In the genomic region with DNA sequence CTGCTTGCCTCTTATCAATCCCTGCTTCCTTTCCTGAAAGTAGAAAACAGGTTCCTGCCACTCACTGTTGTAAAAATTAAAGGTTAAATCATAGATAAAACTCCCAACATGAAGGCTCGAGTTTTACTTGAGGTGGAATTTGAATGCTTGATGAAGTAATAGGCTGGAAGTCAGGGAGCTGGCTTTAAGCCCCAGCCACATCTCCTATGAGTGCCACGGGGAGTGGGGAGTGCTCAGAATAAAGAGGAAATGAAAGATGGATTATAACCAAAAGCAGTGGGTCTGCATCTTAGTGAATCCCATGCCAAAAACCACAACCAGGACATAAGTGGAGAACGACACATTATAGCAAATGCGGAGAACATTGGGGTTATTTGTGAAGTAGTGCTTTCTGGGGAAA, we compare ENCODE assay signal across 26 mouse cellular contexts. TPM values are rescaled to one million over a fixed set of nuclear protein-coding genes. Genes with fewer than 3 reads are reported as not detected.
DNase-seq lines count a peak whose midpoint lies in the region; ATAC-seq and TF ChIP-seq lines count a peak whose summit lies in the region.
"Had no signal": no experiment of that assay in that cellular context is flagged by ENCODE, and none has a peak within 500 bp of the region (broad histone marks: within the 10 kb centered on the region; RNA-seq: fewer than 3 reads in every experiment).

No protein-coding gene starts in this region.

- DNase-seq in gastrocnemius, adult 18-20 months (ENCODE audit: low spot score): peak; percentile 18
- DNase-seq in gastrocnemius, postnatal 36 days: no peak
- no peak for DNase-seq in hindbrain, embryonic 10.5 days (ENCODE audit: low spot score)
- no peak for DNase-seq in hindbrain, embryonic 14.5 days (ENCODE audit: low spot score)
- no peak for DNase-seq in forebrain, embryonic 11.5 days (ENCODE audit: low spot score)
- DNase-seq in urinary bladder, postnatal 4 days (ENCODE audit: low spot score in 2 of 2): no peak
- DNase-seq: cerebellum, adult 18-20 months; cerebellum, postnatal 25 days; kidney, adult 9 months; kidney, postnatal 25 days; left cerebral cortex, postnatal 4 days; thymus, postnatal 14 days had no signal

- no peaks in the 10 kb centered on the region for H3K9me3 ChIP-seq in hindbrain, embryonic 10.5 days
- no peaks in the 10 kb centered on the region for H3K9me3 ChIP-seq in hindbrain, embryonic 14.5 days (ENCODE audit: control insufficient read depth, low read length)
- no peaks in the 10 kb centered on the region for H3K9me3 ChIP-seq in forebrain, embryonic 11.5 days (ENCODE audit: control insufficient read depth, low read length)
- H3K9me3 ChIP-seq: G1E; neural tube, embryonic 13.5 days had no signal

- no peaks in the 10 kb centered on the region for H3K36me3 ChIP-seq in hindbrain, embryonic 10.5 days
- no peaks in the 10 kb centered on the region for H3K36me3 ChIP-seq in hindbrain, embryonic 14.5 days (replicated peaks; ENCODE audit: control insufficient read depth, insufficient read depth)
- H3K36me3 ChIP-seq in myocyte (ENCODE audit: control insufficient read depth, insufficient read depth): no peaks in the 10 kb centered on the region
- H3K36me3 ChIP-seq in forebrain, embryonic 11.5 days (ENCODE audit: control insufficient read depth, insufficient read depth, low read length): no peaks in the 10 kb centered on the region
- H3K36me3 ChIP-seq: G1E; neural tube, embryonic 13.5 days had no signal

- H3K9ac ChIP-seq in hindbrain, embryonic 14.5 days: no peak overlapping the region
- H3K9ac ChIP-seq in forebrain, embryonic 11.5 days (ENCODE audit: low read length): no peak overlapping the region
- H3K9ac ChIP-seq: liver, embryonic 14.5 days; neural tube, embryonic 13.5 days had no signal

- no peak for TF ChIP-seq POLR2A in myocyte (IDR thresholded peaks at IDR 0.05; ENCODE audit: insufficient read length, low read depth)

- H3K4me3 ChIP-seq in hindbrain, embryonic 10.5 days: no peak overlapping the region
- H3K4me3 ChIP-seq in hindbrain, embryonic 14.5 days (replicated peaks; ENCODE audit: low read length): no peak overlapping the region
- no peak overlapping the region for H3K4me3 ChIP-seq in myocyte
- no peak overlapping the region for H3K4me3 ChIP-seq in forebrain, embryonic 11.5 days (ENCODE audit: low read depth, low read length)
- H3K4me3 ChIP-seq: neural tube, embryonic 13.5 days had no signal

- intact Hi-C loops in gastrocnemius, postnatal 36 days (cut with DNase I): no loop called here

- H3ac ChIP-seq in myocyte (ENCODE audit: control insufficient read depth, insufficient read length): no peak overlapping the region

- 78% methylated on average over 4 of the region's 4 CpGs for whole genome bisulfite sequencing in hindbrain, embryonic 10.5 days
- WGBS in hindbrain, embryonic 14.5 days: 80% methylated on average over 4 of the region's 4 CpGs
- 71% methylated on average over 4 of the region's 4 CpGs for WGBS in forebrain, embryonic 11.5 days

- ATAC-seq in hindbrain, embryonic 14.5 days (ENCODE audit: low FRiP score): no peak
- peak; percentile 55 for ATAC-seq in granulocyte monocyte progenitor cell, adult 5-6 weeks (replicated peaks; ENCODE audit: poor library complexity, severe bottlenecking)
- ATAC-seq in forebrain, embryonic 11.5 days (replicated peaks; ENCODE audit: low FRiP score): no peak
- ATAC-seq: forebrain, embryonic 16.5 days had no signal

- no peak overlapping the region for H3K4me2 ChIP-seq in hindbrain, embryonic 14.5 days (replicated peaks)
- peak overlapping the region; percentile 71 for H3K4me2 ChIP-seq in myocyte (ENCODE audit: low read depth)
- no peak overlapping the region for H3K4me2 ChIP-seq in forebrain, embryonic 11.5 days (ENCODE audit: low read depth, low read length, severe bottlenecking)
- H3K4me2 ChIP-seq: midbrain, embryonic 11.5 days; neural tube, embryonic 13.5 days had no signal

- H3K4me1 ChIP-seq in hindbrain, embryonic 10.5 days (replicated peaks): peaks cover 19% of the 10 kb centered on the region
- H3K4me1 ChIP-seq in hindbrain, embryonic 14.5 days (replicated peaks; ENCODE audit: control insufficient read depth, insufficient read depth, low read length): peaks cover 10% of the 10 kb centered on the region; the same call in 1 of the 2 replicates
- H3K4me1 ChIP-seq in forebrain, embryonic 11.5 days (replicated peaks; ENCODE audit: control insufficient read depth, insufficient read depth, low read length): no peaks in the 10 kb centered on the region; the same call in 1 of the 2 replicates

- 0 out of 2 replicates have a peak overlapping the region, but pooled peaks have one; percentile 19 for H3K27ac ChIP-seq in hindbrain, embryonic 10.5 days
- H3K27ac ChIP-seq in hindbrain, embryonic 14.5 days: no peak overlapping the region
- no peak overlapping the region for H3K27ac ChIP-seq in forebrain, embryonic 11.5 days (ENCODE audit: low read depth, low read length)
- H3K27ac ChIP-seq: liver, embryonic 14.5 days; macrophage; neural tube, embryonic 13.5 days had no signal

- H3K79me2 ChIP-seq in myocyte (ENCODE audit: control insufficient read depth, insufficient read depth): peaks cover 7% of the 10 kb centered on the region

- no peaks in the 10 kb centered on the region for H3K27me3 ChIP-seq in hindbrain, embryonic 10.5 days (ENCODE audit: insufficient read depth, poor library complexity, severe bottlenecking)
- H3K27me3 ChIP-seq in hindbrain, embryonic 14.5 days (ENCODE audit: control insufficient read depth, insufficient read depth, low read length): no peaks in the 10 kb centered on the region
- no peaks in the 10 kb centered on the region for H3K27me3 ChIP-seq in myocyte (ENCODE audit: control insufficient read depth, insufficient read depth, insufficient read length)
- H3K27me3 ChIP-seq in forebrain, embryonic 11.5 days (ENCODE audit: control insufficient read depth, insufficient read depth, low read length): no peaks in the 10 kb centered on the region
- H3K27me3 ChIP-seq: neural tube, embryonic 13.5 days had no signal

TF ChIP-seq in myocyte, 11 proteins besides CTCF, POLR2A, EP300 and RAD21:
- TF ChIP-seq E2F4 (IDR thresholded peaks at IDR 0.05; ENCODE audit: insufficient read depth) (no peak), MYOD1 (IDR thresholded peaks at IDR 0.05; ENCODE audit: control insufficient read depth in 1 of 3, insufficient read length in 2 of 3, low read depth in 2 of 3) (no peak), CEBPB (IDR thresholded peaks at IDR 0.05; ENCODE audit: insufficient read depth, poor library complexity, severe bottlenecking) (no peak), MAX (IDR thresholded peaks at IDR 0.05; ENCODE audit: low read depth) (no peak), SRF (IDR thresholded peaks at IDR 0.05; ENCODE audit: control insufficient read depth, insufficient read length, low read depth) (no peak), POLR2AphosphoS2 (IDR thresholded peaks at IDR 0.05; ENCODE audit: insufficient read length, low read depth) (no peak), USF1 (IDR thresholded peaks at IDR 0.05; ENCODE audit: low read depth) (no peak), TCF3 (IDR thresholded peaks at IDR 0.05; ENCODE audit: insufficient read length, low read depth) (no peak), REST (IDR thresholded peaks at IDR 0.05; ENCODE audit: insufficient read depth, insufficient read length) (no peak), TCF12 (IDR thresholded peaks at IDR 0.05; ENCODE audit: insufficient read depth, poor library complexity, severe bottlenecking) (no peak), MYOG (IDR thresholded peaks at IDR 0.05; ENCODE audit: control insufficient read depth in 1 of 3, insufficient read depth in 1 of 3, insufficient read length in 2 of 3, low read depth in 2 of 3) (no peak)
TF ChIP-seq in myocyte: peak in this region for 0.

RNA-seq across cellular contexts. Expression of gene Gucy2d, which starts 24.2 kb away (rescaled TPM):
- under 1 TPM in 1 of 2 experiments, not detected in 1; 0.19 TPM for total RNA-seq in gastrocnemius, adult 18-20 months (2021)
- under 1 TPM; 0.26 to 0.37 TPM for total RNA-seq in gastrocnemius, postnatal 36 days (2021)
- polyA plus RNA-seq in hindbrain, embryonic 10.5 days (2016; fragmentation: Nextera tagmentation; extraction: Ambion mirVana): not detected in 2 replicates
- polyA plus RNA-seq in hindbrain, embryonic 14.5 days (2014; fragmentation: Nextera tagmentation; extraction: Ambion mirVana): 0.19 and 0.39 TPM in 2 replicates
- total RNA-seq in granulocyte monocyte progenitor cell, adult 5-6 weeks (2014; fragmentation: Nextera tagmentation): not detected in 2 replicates
- total RNA-seq in granulocyte monocyte progenitor cell, adult 5-6 weeks (2017): not detected in 2 replicates
- not detected for polyA plus RNA-seq in myocyte (2012; fragmentation: generic; extraction: Trizol)
- not detected in 2 replicates for polyA plus RNA-seq in forebrain, embryonic 11.5 days (2014; fragmentation: Nextera tagmentation; extraction: Ambion mirVana)
- total RNA-seq: adrenal gland, postnatal 14 days; left cerebral cortex, adult 18-20 months had no signal
- polyA plus RNA-seq: embryonic facial prominence, embryonic 11.5 days; forebrain, embryonic 16.5 days; G1E; hindbrain, embryonic 11.5 days; liver, embryonic 14.5 days; lung, embryonic 16.5 days; macrophage; midbrain, embryonic 11.5 days; neural tube, embryonic 13.5 days; small intestine, adult 2 months had no signal

RNA-seq across cellular contexts. Expression of gene Tsku, which starts 54.9 kb away (rescaled TPM):
- total RNA-seq in gastrocnemius, adult 18-20 months (2021): 1 to 10 TPM; 1.1 to 1.7 TPM
- total RNA-seq in gastrocnemius, postnatal 36 days (2021): 1 to 10 TPM; 1.1 to 1.5 TPM
- polyA plus RNA-seq in hindbrain, embryonic 10.5 days (2016; fragmentation: Nextera tagmentation; extraction: Ambion mirVana): 8.1 and 10.2 TPM in 2 replicates
- 9.5 and 11.7 TPM in 2 replicates for polyA plus RNA-seq in hindbrain, embryonic 14.5 days (2014; fragmentation: Nextera tagmentation; extraction: Ambion mirVana)
- total RNA-seq in granulocyte monocyte progenitor cell, adult 5-6 weeks (2014; fragmentation: Nextera tagmentation): 0.43 TPM in 1 of 2 replicates, not detected in the other
- not detected in 2 replicates for total RNA-seq in granulocyte monocyte progenitor cell, adult 5-6 weeks (2017)
- 8.4 TPM for polyA plus RNA-seq in myocyte (2012; fragmentation: generic; extraction: Trizol)
- 9.0 and 9.4 TPM in 2 replicates for polyA plus RNA-seq in forebrain, embryonic 11.5 days (2014; fragmentation: Nextera tagmentation; extraction: Ambion mirVana)
- total RNA-seq: G1E had no signal
- polyA plus RNA-seq: G1E had no signal
